Mouse (Mus musculus): ENCODE results near the gene Sucla2. TPM values are rescaled to one million over a fixed set of nuclear protein-coding genes. Genes with fewer than 3 reads are reported as not detected.
"Not testable (repeated sequence)": the region's sequence is repeated elsewhere in the genome, so short reads cannot be mapped to it uniquely, and the experiment has no call there.

Gene Sucla2
- polyA plus RNA-seq, 1 experiment from 2014 or later, result 101 TPM

DNA sequence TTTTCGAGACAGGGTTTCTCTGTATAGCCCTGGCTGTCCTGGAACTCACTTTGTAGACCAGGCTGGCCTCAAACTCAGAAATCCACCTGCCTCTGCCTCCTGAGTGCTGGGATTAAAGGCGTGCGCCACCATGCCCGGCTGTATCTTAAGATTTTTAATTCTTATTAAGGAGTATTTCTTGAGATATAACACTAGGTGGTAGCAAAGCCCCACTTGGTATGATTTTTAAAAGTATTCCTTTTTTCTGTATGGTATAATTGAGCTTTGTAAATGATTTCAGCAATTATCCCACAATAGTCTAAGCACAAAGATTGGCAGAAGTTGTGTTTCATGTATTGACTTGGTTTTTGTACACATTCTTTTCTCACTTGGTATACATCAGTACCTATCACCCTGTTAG, 44.7 kb downstream of the Sucla2 start:
- H3K4me1 ChIP-seq; H3K4me3 ChIP-seq; H3K4me2 ChIP-seq; H3K27ac ChIP-seq; H3K9ac ChIP-seq; H3K27me3 ChIP-seq; ATAC-seq (ENCODE audit: insufficient number of reproducible peaks, insufficient read depth, low FRiP score, low TSS enrichment, low read depth); H3K9me3 ChIP-seq: not testable (repeated sequence)
- peaks cover 44% of the 10 kb centered on the region for H3K36me3 ChIP-seq
- 87% methylated on average over 4 of the region's 4 CpGs for WGBS

DNA sequence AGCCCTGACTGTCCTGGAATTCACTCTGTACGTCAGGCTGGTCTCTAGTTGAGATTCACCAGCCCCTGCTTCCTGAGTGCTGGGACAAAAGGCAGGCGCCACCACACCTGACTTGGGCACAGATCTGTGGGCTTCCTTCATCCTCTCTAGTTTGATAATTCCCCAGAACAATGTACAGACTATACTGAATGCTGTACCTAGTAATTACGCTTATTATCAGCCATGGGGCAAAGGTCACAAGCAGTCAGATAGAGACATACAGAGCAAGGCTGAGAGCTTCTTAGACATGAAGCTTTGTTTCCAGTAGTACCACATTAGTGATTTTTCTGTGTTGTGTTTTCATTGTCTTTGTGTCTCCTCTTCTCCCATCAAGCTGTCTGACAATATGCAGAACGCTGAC, 46.0 kb downstream of the Sucla2 start:
- no peak overlapping the region for H3K9ac ChIP-seq
- H3K27me3 ChIP-seq, result no peaks in the 10 kb centered on the region
- H3K4me3 ChIP-seq, result no peak overlapping the region
- peaks cover 51% of the 10 kb centered on the region for H3K36me3 ChIP-seq
- H3K27ac ChIP-seq, result no peak overlapping the region
- H3K4me1 ChIP-seq, result no peaks in the 10 kb centered on the region
- H3K9me3 ChIP-seq, result no peaks in the 10 kb centered on the region
- WGBS, result 91% methylated on average over 4 of the region's 4 CpGs
- no peak for ATAC-seq (ENCODE audit: insufficient number of reproducible peaks, insufficient read depth, low FRiP score, low TSS enrichment, low read depth)
- H3K4me2 ChIP-seq, result no peak overlapping the region

DNA sequence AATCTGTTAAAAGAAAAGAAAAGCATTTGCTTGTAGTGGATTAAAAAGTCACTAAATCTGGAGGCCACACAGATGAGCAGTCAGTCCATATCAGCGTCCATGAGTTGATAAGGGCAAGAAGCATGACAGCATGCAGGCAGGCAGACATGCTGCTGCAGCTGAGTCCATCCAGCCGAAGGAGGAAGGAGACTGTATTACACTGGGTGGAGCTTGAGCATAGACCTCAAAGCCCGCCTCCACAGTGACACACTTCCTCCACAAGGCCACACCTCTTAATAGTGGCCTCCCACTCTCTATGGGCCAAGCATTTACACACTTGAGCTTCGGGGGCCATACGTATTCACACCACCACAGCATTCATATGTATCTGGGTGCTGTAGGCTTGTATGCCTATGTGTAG, 48.9 kb downstream of the Sucla2 start:
- no peak overlapping the region for H3K27ac ChIP-seq
- H3K9ac ChIP-seq, result no peak overlapping the region
- H3K9me3 ChIP-seq, result no peaks in the 10 kb centered on the region
- 92% methylated on average over 5 of the region's 5 CpGs for WGBS
- H3K4me2 ChIP-seq, result no peak overlapping the region
- H3K4me1 ChIP-seq, result no peaks in the 10 kb centered on the region
- H3K36me3 ChIP-seq, result peaks cover 54% of the 10 kb centered on the region
- no peak overlapping the region for H3K4me3 ChIP-seq
- 0 out of 2 replicates have a peak, but pooled peaks have one; percentile 15 for ATAC-seq (ENCODE audit: insufficient number of reproducible peaks, insufficient read depth, low FRiP score, low TSS enrichment, low read depth)
- no peaks in the 10 kb centered on the region for H3K27me3 ChIP-seq

DNA sequence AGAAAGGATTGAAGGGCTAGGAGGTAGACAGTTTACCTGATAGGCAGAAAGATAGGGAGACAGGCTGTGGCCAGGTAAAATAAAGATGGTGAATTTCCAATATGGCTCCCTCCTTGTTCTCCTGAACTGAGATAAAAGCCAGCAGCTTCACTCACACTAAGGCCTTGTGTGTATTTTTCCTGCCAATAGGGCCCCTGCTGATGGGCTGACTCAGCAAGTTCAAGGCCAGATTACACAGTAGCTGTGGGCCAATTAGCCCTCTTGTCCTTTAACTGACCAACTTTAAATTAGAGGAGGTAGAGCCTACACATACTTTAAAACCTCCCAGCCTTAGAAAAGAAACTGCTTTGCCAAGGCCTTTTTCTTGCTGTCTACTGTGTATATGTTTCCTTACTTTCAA, 51.2 kb downstream of the Sucla2 start:
- Histone ChIP-seq H3K4me1 (no peaks in the 10 kb centered on the region), H3K27ac (no peak overlapping the region), H3K9me3 (no peaks in the 10 kb centered on the region), H3K4me2 (no peak overlapping the region), H3K36me3 (peaks cover 45% of the 10 kb centered on the region), H3K27me3 (no peaks in the 10 kb centered on the region), H3K9ac (no peak overlapping the region), H3K4me3 (no peak overlapping the region)
- ATAC-seq (ENCODE audit: insufficient number of reproducible peaks, insufficient read depth, low FRiP score, low TSS enrichment, low read depth), result no peak

DNA sequence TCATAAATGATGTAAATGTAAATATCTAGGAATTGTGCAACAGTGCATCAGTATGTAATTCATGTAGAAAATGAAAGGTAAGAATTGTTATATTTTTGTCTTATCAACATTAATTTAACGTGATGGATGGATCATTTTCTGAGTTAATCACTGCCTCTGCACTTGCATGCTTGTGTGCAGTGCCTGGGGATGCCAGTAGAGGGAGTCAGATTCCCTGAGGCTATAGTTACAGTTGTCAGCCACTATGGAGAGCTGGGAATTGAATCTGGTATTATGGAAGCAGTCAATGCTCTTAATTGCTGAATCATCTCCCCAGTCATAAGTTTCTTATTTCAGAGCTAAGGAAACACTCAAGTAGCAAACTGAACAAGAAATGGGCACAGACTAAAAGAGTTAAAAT, 63.0 kb downstream of the Sucla2 start:
- WGBS, result 75% methylated on average over 1 of the region's 1 CpGs
- Histone ChIP-seq H3K36me3 (peaks cover 37% of the 10 kb centered on the region), H3K27me3 (no peaks in the 10 kb centered on the region), H3K4me1 (no peaks in the 10 kb centered on the region), H3K9ac (no peak overlapping the region), H3K9me3 (no peaks in the 10 kb centered on the region), H3K27ac (no peak overlapping the region), H3K4me2 (no peak overlapping the region), H3K4me3 (no peak overlapping the region)
- ATAC-seq (ENCODE audit: insufficient number of reproducible peaks, insufficient read depth, low FRiP score, low TSS enrichment, low read depth), result no peak

DNA sequence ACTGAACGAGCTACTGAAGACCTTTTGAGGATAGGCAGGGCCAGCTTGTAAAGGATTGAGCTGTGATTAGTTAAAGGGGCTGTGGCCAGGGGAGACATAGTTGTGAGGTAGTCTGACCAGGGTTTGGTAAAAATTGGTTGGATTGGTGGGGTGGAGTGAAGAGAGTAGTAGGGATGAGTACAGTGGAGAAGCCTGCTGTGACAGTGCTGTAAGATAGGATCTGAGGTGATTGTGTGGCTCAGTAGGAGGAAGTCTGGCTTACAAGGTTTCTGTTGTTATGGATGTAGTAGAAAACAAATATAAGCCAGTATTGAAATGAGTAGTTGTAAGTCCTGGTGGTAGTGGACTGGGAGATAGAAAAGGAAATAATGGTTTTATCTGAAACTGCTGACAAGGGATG, 67.0 kb downstream of the Sucla2 start:
- ATAC-seq (ENCODE audit: insufficient number of reproducible peaks, insufficient read depth, low FRiP score, low TSS enrichment, low read depth), result no peak
- Histone ChIP-seq H3K27ac (no peak overlapping the region), H3K4me1 (no peaks in the 10 kb centered on the region), H3K36me3 (peaks cover 59% of the 10 kb centered on the region), H3K27me3 (no peaks in the 10 kb centered on the region), H3K4me2 (no peak overlapping the region), H3K9ac (no peak overlapping the region), H3K4me3 (no peak overlapping the region), H3K9me3 (no peaks in the 10 kb centered on the region)
- WGBS, result 92% methylated on average over 1 of the region's 1 CpGs

DNA sequence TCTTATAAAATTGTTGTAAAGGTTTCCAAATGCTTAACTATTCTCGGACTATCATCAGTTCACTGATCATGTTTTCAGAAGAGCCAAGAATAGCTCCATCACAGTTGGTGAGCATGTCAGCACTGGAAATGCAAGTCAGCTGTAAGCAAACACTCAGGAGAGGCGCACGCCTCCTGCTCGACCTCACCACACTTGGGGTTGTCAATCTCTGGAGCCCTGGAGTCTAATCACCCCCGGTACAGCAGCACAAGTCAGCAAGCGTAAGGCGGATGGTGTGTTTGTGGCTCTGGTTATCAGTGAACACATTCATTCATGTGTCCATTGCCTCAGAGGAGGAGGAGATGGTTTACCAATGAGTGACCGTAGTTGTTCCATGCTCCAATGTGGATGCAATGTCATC, 74.6 kb downstream of the Sucla2 start:
- ATAC-seq (ENCODE audit: insufficient number of reproducible peaks, insufficient read depth, low FRiP score, low TSS enrichment, low read depth), result no peak
- WGBS, result 69% methylated on average over 8 of the region's 8 CpGs
- H3K27ac ChIP-seq, result no peak overlapping the region

DNA sequence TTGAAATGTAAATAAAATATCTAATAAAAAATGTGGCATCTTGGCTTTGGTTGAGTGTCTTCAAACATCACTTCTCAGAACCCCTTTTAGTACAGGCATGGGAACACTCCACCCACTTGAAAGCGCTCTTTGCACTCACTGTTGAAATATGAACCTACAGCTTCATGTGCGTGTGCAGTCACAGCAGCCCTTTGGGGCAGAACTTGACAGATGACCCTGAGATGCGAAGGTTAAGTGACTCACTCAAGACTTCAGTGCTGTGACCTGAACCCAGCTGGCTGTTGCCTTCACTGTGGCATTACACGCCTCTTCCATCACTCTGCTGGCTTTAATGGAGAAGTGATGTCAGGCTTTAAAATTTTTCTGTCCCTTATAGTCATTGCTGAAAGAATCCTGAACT, 82.6 kb downstream of the Sucla2 start:
- Histone ChIP-seq H3K27ac (no peak overlapping the region), H3K4me1 (no peaks in the 10 kb centered on the region), H3K36me3 (peaks cover 29% of the 10 kb centered on the region), H3K4me3 (no peak overlapping the region), H3K4me2 (no peak overlapping the region), H3K27me3 (no peaks in the 10 kb centered on the region), H3K9ac (no peak overlapping the region), H3K9me3 (0 out of 2 replicates have a peak, but pooled peaks cover 3% of the 10 kb centered on the region)
- ATAC-seq (ENCODE audit: insufficient number of reproducible peaks, insufficient read depth, low FRiP score, low TSS enrichment, low read depth), result no peak
- 45% methylated on average over 4 of the region's 4 CpGs for WGBS

More for the DNA sequence above, 74.6 kb downstream of the Sucla2 start:
- H3K9me3 ChIP-seq, result 0 out of 2 replicates have a peak, but pooled peaks cover 3% of the 10 kb centered on the region
- peaks cover 55% of the 10 kb centered on the region for H3K36me3 ChIP-seq
- H3K4me2 ChIP-seq, result no peak overlapping the region
- H3K9ac ChIP-seq, result no peak overlapping the region
- no peak overlapping the region for H3K4me3 ChIP-seq
- H3K27me3 ChIP-seq, result no peaks in the 10 kb centered on the region
- 0 out of 2 replicates have a peak, but pooled peaks cover 3% of the 10 kb centered on the region for H3K4me1 ChIP-seq

DNA sequence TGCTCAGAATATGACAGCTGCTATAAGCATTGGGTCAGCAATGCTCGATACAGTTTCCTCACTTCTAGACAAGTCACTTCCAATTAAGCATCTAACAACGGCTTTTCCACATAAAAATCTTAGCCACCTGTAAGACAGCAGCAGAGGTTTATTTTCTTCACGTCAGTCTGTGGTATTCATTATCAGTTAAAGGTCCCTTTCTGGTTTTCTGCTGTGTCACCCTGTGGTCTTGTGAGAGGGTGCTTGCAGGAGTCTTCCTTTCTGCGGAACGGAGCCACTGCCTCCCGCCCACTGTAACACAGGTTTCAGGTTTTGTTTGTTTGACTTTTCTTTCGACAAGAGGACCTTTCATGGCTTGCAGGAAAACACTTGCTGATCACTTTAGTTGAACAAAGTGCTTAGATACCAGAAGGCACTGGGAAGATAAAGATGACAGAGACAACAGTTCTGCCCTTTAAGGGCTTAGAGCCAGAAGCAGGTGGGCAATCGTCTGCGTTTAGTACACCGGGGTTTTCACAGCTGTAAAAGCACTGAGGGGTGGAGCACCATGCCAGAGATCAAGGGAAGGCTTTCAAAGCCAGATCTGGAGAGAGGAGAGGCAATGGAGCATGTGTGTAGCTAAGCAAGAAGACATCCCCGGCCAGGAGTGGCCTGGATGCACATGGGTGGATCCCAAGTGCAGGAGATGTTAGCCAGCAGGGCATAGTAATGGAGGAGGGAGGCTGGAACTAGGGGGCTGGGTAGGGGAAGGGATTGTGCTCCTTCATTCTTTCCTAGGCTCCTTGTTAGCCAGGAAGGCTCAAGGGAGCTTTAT, 83.8 kb downstream of the Sucla2 start:
- no peak overlapping the region for H3K4me2 ChIP-seq
- no peaks in the 10 kb centered on the region for H3K4me1 ChIP-seq
- no peaks in the 10 kb centered on the region for H3K27me3 ChIP-seq
- WGBS, result 58% methylated on average over 11 of the region's 11 CpGs
- ATAC-seq (ENCODE audit: insufficient number of reproducible peaks, insufficient read depth, low FRiP score, low TSS enrichment, low read depth), result no peak
- H3K4me3 ChIP-seq, result no peak overlapping the region
- no peaks in the 10 kb centered on the region for H3K9me3 ChIP-seq
- H3K9ac ChIP-seq, result no peak overlapping the region
- peaks cover 20% of the 10 kb centered on the region for H3K36me3 ChIP-seq
- no peak overlapping the region for H3K27ac ChIP-seq

DNA sequence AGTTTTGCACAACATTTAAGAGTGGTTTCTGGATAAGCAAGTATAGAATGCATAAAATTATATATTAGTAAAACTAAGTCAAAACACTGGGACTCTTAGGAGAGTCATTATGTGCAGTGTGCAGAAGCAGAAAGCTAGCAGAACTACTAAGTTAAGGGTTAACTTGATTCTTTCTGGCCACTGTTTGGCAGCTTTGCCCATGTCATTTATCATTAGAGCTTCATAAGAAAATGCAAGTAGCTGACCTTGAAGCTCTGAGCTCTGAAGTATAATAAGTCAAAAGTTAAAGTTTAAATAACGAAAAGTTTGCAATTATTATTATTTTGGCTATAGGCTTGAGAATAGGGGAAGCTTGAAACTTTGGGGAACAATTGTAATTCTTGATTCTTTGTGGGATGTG, 89.8 kb downstream of the Sucla2 start:
- ATAC-seq (ENCODE audit: insufficient number of reproducible peaks, insufficient read depth, low FRiP score, low TSS enrichment, low read depth); H3K9ac ChIP-seq; H3K27me3 ChIP-seq; H3K9me3 ChIP-seq; H3K27ac ChIP-seq; H3K4me2 ChIP-seq; H3K36me3 ChIP-seq; H3K4me1 ChIP-seq; H3K4me3 ChIP-seq: not testable (repeated sequence)
- 75% methylated on average over 1 of the region's 1 CpGs for WGBS

DNA sequence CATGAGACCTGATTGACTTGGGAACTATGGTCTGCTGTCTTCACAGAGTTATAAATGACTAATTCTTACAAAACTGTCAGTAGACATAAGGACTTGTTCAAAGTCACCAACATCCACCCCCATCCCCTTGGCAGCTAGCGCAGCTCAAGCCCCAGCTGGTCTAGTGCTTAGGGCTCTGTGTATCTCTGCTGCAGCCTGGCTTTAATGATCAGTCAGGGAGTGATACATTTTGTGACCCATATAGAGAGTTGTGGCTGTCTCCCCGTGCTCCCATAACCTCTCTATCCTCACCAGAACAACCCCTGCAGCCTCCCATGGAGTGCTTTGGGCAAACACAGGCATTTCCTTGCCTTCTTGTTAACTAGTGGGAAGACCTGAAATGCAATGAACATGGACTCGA, 95.8 kb downstream of the Sucla2 start:
- no peaks in the 10 kb centered on the region for H3K4me1 ChIP-seq
- H3K36me3 ChIP-seq, result no peaks in the 10 kb centered on the region
- no peaks in the 10 kb centered on the region for H3K27me3 ChIP-seq
- H3K9me3 ChIP-seq, result peaks cover 12% of the 10 kb centered on the region
- no peak for ATAC-seq (ENCODE audit: insufficient number of reproducible peaks, insufficient read depth, low FRiP score, low TSS enrichment, low read depth)
- no peak overlapping the region for H3K4me2 ChIP-seq
- H3K9ac ChIP-seq, result no peak overlapping the region
- no peak overlapping the region for H3K4me3 ChIP-seq
- H3K27ac ChIP-seq, result no peak overlapping the region
- 77% methylated on average over 3 of the region's 3 CpGs for WGBS

DNA sequence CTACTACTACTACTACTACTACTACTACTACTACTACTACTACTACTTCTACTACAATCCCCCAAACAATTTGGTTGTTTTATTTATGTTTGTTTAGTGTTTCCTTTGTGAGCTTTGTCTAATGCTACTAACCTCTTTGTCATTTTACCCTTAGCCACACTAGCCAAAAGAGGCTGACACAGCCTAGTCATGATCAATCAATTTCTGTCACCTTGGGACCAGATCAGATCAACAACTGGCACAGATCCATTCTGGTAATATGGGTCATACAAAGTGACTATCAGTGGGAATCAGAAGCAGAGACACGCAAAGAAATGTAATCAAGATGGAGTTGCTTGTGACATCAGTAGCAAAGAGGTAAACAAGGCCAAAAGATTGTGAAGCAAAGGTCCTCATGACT, 97.9 kb downstream of the Sucla2 start:
- no peak for ATAC-seq (ENCODE audit: insufficient number of reproducible peaks, insufficient read depth, low FRiP score, low TSS enrichment, low read depth)
- no peak overlapping the region for H3K4me2 ChIP-seq
- no peaks in the 10 kb centered on the region for H3K27me3 ChIP-seq
- no peak overlapping the region for H3K9ac ChIP-seq
- no peak overlapping the region for H3K27ac ChIP-seq
- no peaks in the 10 kb centered on the region for H3K4me1 ChIP-seq
- H3K36me3 ChIP-seq, result no peaks in the 10 kb centered on the region
- 83% methylated on average over 1 of the region's 1 CpGs for WGBS
- H3K9me3 ChIP-seq, result peaks cover 12% of the 10 kb centered on the region
- no peak overlapping the region for H3K4me3 ChIP-seq

Data from embryonic facial prominence, embryonic 13.5 days (tissue).